Mouse (Mus musculus): ENCODE results near the gene Wdr70. TPM values are rescaled to one million over a fixed set of nuclear protein-coding genes. Genes with fewer than 3 reads are reported as not detected.
A peak's percentile ranks its signal among the peaks of the same experiment; 100 is the strongest.
"Not testable (repeated sequence)": the region's sequence is repeated elsewhere in the genome, so short reads cannot be mapped to it uniquely, and the experiment has no call there.

Gene Wdr70
- total RNA-seq (2021), result 10 to 100 TPM; 22.3 to 22.7 TPM

- DNase-seq, result peak; percentile 97 to 99
- intact Hi-C loops (cut with DNase I), result loop anchor here (5.0 kb wide), 1 partner anchor 637 kb away; no protein-coding TSS in a partner anchor
These were observed at the start of gene Wdr70 for GRCm38 (mm10) chr15:8098774-8099749. Wdr70 (minus strand) TSS chr15:8099209.

GRCm38 (mm10) chr15:8135606-8136005 is 36.6 kb upstream of the Wdr70 start:
- intact Hi-C loops (cut with DNase I), result no loop called here
- DNase-seq, result no peak

- intact Hi-C loops (cut with DNase I), result no loop called here
- no peak for DNase-seq
These were observed 32.8 kb upstream of the Wdr70 start for GRCm38 (mm10) chr15:8131761-8132160.

GRCm38 (mm10) chr15:8131268-8131667 is 32.3 kb upstream of the Wdr70 start:
- no peak for DNase-seq
- intact Hi-C loops (cut with DNase I), result no loop called here

- no peak for DNase-seq
- intact Hi-C loops (cut with DNase I), result no loop called here
These were observed 30.3 kb upstream of the Wdr70 start for GRCm38 (mm10) chr15:8129281-8129680.

GRCm38 (mm10) chr15:8109782-8110181 is 10.8 kb upstream of the Wdr70 start:
- intact Hi-C loops (cut with DNase I), result no loop called here
- DNase-seq, result no peak

GRCm38 (mm10) chr15:8108966-8109743 is 10.1 kb upstream of the Wdr70 start, which contains the start of gene Nup155:
Nup155 (plus strand) TSS chr15:8109273.
- intact Hi-C loops (cut with DNase I), result no loop called here

GRCm38 (mm10) chr15:8108360-8108965 is 9.5 kb upstream of the Wdr70 start:
- peak in 1 of 2 experiments; percentile 7 for DNase-seq
- intact Hi-C loops (cut with DNase I), result no loop called here

More at GRCm38 (mm10) chr15:8108966-8109743, 10.1 kb upstream of the Wdr70 start, which contains the start of gene Nup155:
- peak; percentile 94 to 96 for DNase-seq

GRCm38 (mm10) chr15:8101975-8102542 is 3.0 kb upstream of the Wdr70 start:
- DNase-seq; intact Hi-C loops (cut with DNase I): not testable (repeated sequence)

GRCm38 (mm10) chr15:8097853-8098252 is 1.2 kb downstream of the Wdr70 start:
- intact Hi-C loops (cut with DNase I), result loop anchor here (5.0 kb wide), 1 partner anchor 636 kb away; no protein-coding TSS in a partner anchor
- peak; percentile 39 to 71 for DNase-seq

- DNase-seq; intact Hi-C loops (cut with DNase I): not testable (repeated sequence)
These were observed 6.3 kb downstream of the Wdr70 start for GRCm38 (mm10) chr15:8092668-8093067.

- intact Hi-C loops (cut with DNase I), result no loop called here
- DNase-seq, result no peak
These were observed 8.3 kb downstream of the Wdr70 start for GRCm38 (mm10) chr15:8090685-8091084.

GRCm38 (mm10) chr15:8088715-8089114 is 10.3 kb downstream of the Wdr70 start:
- intact Hi-C loops (cut with DNase I), result no loop called here

GRCm38 (mm10) chr15:8087293-8087692 is 11.7 kb downstream of the Wdr70 start:
- intact Hi-C loops (cut with DNase I), result no loop called here
- DNase-seq, result no peak

More at GRCm38 (mm10) chr15:8088715-8089114, 10.3 kb downstream of the Wdr70 start:
- no peak for DNase-seq

GRCm38 (mm10) chr15:8082139-8082538 is 16.9 kb downstream of the Wdr70 start:
- intact Hi-C loops (cut with DNase I), result no loop called here
- no peak for DNase-seq

- DNase-seq; intact Hi-C loops (cut with DNase I): not testable (repeated sequence)
These were observed 25.9 kb downstream of the Wdr70 start for GRCm38 (mm10) chr15:8073159-8073558.

- intact Hi-C loops (cut with DNase I), result loop anchor here (10.0 kb wide), 1 partner anchor 600 kb away; no protein-coding TSS in a partner anchor
- peak in 1 of 2 experiments; percentile 5 for DNase-seq
These were observed 33.8 kb downstream of the Wdr70 start for GRCm38 (mm10) chr15:8065221-8065620.

- no peak for DNase-seq
- intact Hi-C loops (cut with DNase I), result no loop called here
These were observed 47.8 kb downstream of the Wdr70 start for GRCm38 (mm10) chr15:8051177-8051576.

GRCm38 (mm10) chr15:8039834-8040233 is 59.2 kb downstream of the Wdr70 start:
- intact Hi-C loops (cut with DNase I), result no loop called here
- no peak for DNase-seq

- no peak for DNase-seq
- intact Hi-C loops (cut with DNase I), result no loop called here
These were observed 60.6 kb downstream of the Wdr70 start for GRCm38 (mm10) chr15:8038457-8038856.
